Mouse (Mus musculus) monocyte, adult 2 months (primary cell): Measurements from ENCODE around the gene Best2.
A peak's percentile ranks its signal among the peaks of the same experiment; 100 is the strongest.

Source experiments
- DNase-seq, 2 experiments: peaks; one replicate each; pipeline ENCODE4 v3.0.0; 2022; ENCODE audit warnings: low spot score in 2 of 2, low read depth in 1 of 2

Gene Best2

DNA sequence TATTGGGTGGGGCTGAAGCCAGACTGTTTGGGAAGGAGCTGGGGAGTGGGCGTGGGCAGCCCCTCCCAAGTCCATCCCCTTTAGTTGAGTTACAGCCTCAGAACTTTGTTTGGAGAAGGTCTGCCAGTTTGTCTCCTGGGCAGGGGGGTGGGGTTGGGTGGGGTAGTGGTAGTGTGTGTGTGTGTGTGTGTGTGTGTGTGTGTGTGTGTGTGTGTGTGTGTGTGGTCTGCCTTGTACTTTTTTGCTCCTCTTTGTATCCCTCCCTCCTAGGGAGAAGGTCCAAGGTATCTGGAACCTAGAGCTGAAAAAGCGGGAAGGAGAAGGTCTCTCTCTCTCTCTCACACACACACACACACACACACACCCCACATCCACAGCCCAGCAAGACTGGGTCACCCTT is at the start of gene Best2:
Gene Best2, minus strand, starts transcription at position 101 of the 400 bp plus-strand sequence.
- DNase-seq = no peak

DNA sequence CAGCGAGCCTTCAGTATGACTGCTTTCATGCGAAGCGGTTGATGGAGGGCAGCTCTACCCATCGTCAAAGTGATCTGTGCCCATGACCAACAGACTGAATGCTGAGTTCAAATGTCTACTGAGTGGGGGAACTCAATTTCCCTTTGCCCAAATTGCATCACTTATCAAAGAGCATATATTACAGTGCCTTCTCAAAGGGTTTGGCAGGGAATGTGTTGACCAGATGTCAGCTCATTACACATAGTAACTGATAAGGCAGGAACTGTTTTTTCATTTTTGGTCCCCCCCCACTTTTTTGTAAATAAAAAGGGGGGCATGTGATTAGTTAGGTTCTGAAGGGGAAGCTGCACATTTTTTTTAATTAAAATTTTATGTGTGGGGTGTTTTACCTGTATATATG is 48.3 kb upstream of the Best2 start:
- no peak for DNase-seq

DNA sequence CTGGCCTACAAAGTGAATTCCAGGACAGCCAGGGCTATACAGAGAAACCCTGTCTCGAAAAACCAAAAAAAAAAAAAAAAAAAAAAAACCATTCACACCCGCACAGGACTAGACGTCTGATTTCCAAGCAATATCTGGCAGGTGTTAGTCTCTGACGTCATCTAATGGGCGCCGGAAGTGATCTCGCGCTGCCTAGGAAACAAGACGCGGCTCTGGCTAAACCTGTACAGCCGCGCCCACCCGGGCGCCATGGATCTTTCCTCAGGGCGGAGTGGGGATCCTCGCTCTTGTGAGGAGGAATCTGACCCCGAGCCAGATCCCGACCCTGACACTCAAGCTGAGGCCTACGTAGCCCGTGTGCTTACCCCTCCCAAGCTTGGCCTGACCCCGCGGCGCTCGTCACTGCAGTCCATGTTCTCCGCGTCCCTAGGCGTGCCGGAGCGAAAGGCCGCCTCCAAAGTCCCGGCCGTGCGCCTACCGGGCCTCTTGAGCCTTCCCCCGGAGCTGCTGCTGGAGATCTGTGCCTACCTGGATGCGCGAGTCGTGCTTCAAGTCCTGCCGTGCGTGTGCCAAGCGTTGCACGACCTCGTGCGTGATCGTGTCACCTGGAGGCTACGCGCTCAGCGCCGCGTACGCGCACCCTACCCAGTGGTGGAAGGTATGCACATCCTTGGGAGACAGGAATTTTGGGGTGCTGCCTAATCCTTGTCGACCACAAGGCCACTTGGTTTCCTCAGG is 45.7 kb upstream of the Best2 start, which contains the start of gene Fbxw9:
Gene Fbxw9, plus strand, starts transcription at position 177 of the 738 bp plus-strand sequence.
- DNase-seq = peak; percentile 53 to 71

DNA sequence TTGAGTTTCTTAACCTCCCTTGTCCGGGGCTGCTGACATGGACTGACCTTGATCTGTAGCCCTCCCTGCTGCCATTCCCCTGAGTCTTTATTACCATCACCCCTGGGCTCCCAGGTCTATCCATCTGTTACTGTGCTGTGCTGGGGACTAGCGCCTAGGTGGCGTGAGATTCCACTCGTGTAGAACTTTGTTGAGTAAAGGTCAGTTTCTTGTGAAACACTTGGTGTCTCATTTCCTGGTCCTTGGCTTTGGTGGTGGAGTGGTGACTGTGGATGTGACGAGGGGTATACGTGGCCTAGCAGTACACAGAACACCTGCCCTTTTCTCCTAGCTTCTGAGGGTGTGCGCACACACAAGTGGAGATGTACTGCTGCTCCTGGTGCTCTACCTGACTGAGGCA is 43.0 kb upstream of the Best2 start:
- DNase-seq = no peak

DNA sequence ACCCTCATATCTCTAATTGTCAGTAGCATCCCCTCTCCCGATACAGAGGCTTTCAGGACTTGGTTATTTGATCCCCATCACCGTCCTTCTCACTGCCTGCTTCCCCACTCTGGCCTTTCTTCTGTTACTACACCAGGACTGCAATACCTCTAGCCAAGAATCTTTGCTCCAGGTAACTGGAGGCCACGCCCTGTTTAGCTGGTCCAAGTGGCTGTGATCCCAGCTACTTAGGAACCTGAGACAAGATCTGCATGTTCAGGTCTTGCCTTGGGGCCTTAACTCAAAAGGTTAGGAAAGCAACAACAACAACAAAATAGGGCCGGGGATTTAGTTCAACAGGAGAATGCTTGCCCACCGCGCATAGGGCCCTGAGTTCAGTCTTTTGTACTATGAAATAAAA is 29.3 kb upstream of the Best2 start:
- no peak for DNase-seq

DNA sequence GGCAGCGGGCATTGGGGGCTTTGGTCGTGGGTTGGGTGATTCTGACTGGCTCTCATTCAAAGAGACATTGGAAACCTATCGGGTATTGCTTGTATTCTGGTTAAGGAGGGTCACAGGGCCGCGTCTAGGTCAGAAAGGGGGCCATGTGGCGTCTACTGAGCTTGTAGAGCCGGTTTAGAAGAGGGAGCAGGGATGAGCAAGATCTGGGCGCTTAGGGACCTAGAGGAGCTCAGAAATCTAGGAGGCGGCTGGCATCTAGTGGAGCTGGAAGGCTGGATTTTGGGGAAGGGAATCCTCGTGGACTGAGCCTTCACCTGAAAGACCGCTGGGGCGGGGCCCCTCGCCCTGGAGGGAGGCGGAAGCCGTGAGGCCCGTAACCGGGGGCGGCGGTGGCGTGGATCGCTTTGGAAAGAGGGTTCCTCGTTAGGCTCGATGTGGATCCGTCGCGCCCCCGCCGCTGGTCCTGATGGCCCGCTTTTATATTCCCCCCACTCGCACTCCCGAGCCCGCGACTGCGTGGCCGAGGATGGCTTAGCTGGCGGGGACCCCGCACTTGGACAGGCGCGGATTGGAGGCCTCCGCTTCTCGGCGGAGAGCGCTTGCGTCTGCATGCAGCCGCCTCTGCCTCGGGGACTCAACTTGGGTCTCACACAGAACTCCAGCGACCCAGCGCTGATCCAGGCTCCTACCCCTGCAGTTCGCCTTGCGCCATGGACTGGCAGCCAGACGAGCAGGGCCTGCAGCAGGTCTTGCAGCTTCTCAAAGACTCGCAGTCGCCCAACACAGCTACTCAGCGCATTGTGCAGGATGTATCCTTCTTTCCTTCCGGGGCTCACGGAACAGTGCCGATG is 23.6 kb upstream of the Best2 start:
- no peak for DNase-seq

DNA sequence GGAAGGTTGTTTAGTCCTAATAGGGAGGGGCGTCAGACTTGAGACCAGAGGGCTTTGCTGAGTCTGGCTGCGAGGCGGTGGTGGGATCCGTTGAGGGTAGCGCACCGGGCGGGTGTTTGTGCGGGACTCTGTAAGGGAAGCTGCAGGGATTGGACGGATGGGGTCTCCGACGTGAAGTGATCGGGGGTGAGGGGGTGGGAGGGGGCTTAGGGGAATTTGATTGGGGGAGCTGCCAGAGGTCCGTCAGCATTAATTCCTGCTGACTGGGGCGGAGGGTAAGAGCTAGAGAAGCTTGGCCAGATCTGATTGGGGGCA is 23.0 kb upstream of the Best2 start:
- no peak for DNase-seq

DNA sequence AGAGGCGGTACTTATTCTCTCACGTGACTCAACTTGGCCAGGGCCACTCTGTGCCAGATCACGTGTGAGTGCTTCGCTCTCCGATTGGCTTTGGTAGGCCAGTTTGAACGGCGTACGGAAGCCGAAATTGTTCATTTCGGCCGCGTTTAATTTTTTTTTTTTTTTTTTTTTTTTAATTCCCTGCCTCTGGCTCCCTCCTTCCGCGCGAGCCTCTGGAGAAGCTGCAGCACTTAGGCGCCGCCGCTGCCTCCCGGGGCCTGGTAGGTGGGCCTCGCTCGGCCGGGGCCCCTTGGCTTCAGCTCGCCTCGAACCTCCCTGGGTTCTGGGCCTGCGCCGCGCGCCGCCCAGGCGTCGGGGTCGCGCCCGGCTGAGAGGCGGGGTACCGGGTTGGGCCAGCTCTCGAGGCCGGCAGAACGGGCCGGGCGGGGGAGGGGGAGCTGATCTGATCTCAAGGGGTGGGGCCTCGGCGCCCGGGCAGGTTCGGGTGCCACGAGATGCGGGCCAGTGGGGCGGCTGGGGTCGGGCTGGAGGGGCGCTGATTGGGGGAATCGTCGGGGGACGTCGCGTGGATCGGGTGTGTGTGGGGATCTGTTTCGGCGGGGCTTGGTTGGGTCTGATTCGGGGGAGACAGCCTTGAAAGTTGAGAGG is 22.5 kb upstream of the Best2 start, which contains the start of gene Tnpo2:
Gene Tnpo2, plus strand, starts transcription at position 198 of the 648 bp plus-strand sequence.
- peak; percentile 73 to 81 for DNase-seq

DNA sequence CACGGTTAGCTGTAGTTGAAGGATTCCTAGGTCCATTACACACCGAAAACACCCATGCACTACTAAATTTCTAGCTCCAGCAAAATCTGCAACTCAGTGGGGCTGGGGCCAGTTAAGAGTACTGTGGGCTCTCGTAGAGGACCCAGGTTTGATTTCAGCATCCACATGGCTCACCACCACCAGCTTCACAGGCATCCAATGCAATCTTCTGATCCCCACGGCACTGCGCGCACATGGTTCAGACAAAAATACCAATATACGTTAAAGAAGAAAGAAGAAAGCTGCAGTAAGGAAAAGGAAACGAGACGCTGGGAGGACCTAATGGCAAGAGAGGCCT is 22.0 kb upstream of the Best2 start:
- no peak for DNase-seq

DNA sequence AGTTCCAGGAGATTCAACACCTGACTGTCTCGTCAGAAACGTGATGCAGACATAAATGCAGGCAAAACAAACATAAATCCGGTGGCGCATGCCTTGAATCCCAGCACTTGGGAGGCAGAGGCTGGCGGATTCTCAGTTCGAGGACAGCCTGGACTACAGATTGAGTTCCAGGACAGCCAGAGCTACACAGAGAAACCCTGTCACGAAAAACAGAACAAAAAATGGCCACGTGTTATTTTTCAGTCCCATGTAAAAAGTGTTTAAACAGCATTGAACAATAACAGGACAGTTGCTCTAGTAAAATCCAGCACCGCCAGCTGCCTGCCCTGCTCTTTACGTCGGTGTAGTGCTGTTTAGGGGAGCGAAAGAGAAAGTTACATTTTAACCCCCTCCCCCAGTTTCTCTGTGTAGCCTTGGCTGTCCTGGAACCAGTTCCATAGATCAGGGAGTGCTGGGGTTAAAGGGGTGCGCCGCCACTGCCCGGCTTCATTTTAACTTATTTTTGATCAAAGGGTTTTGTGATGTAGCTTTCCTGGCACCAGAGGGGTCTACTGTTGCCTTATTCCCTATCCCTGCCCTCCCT is 21.5 kb upstream of the Best2 start:
- DNase-seq = no peak

DNA sequence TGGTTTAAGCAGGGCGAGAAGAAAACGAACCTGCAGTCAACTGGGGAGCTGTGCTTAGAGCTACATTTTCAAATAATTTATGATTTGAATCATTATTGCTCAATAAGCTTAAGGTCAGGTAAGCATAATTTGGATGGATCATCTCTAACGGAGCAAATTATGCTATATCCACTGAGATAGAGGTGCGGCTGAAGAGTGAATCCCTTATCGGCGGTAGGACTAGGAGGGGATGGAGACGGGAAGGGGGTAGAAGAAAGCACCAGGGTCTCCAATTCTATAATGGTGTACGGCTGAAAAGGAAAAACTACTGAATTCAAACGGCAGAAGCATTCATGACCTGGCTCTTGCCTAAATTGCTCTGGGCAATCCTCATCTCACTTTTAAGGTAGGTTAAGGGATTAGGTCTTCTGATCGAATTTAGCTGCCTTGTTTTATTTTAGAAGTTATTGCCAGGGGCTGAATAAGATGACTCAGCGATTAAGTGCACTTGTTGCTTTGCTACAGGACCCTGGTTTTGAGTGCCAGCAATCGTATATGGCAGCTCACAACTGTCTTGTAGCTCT is 20.9 kb upstream of the Best2 start:
- no peak for DNase-seq

DNA sequence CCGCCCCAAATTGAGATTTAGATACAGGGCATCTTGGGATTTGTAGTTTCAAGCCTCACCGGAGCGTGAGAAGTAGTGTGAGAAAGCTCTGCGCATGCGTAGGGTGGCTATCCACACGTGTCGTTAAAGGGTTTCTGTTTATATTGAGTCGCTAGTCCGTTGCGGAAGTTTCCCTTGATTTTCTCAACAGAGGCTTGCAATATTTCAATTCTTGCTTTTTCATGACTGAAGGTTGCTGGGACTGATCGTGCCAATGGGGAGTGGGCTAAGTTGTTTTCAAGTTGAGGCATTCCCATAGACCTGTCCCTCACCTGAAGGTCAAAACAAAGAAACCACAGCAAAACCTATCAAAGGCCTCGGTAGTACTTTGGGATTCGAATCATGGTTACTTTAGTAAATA is 20.4 kb upstream of the Best2 start:
- peak; percentile 26 to 59 for DNase-seq

DNA sequence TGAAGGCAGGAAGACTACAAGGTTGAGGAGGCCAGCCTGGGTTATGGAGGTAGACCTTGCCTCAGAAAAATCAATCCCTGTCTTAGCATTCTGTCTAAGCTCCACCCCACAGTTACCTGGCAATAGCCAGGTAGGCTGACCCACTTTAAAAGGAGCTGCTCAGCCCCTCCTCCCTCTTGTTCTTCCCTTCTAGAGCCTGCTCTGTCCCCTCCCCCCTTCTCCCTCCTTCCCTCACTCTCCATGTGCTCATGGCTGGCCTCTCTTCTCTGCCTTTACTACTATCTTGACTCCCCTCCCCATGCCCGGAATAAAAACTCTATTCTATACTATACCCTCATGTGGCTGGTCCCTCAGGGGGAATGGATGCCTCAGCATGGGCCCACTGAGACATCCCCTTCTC is 19.5 kb upstream of the Best2 start:
- no peak for DNase-seq

DNA sequence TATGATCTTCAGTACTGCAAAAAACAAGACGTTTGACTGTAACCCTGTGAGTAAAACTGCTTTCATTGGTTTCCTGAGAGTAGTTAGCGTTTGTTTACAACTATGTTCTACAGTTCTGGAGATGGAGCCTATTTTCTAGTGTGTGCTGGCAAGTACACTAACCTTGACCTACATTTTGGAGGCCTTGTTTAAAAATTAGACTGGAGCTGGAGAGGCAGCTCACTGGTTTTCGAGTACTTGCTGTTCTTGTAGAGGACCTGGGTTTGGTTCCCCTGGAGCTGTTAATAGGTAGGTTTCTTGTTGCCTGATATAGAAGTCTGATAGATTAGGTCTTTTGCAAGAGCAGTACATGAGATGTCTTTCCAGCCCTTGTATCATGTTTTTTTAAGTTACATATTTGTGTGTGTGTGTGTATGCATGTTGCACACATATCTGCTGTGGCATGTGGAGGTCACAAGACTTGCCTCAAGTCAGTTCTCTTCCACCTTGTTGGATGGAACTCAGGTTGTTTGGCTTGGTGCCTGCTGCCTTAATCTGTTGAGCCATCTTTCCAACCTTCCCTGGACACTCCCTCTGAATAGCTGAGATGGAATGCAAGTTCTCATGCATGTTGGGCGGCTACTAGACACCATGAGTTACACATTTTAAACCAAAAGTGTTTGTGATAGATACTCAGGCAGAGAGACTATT is 18.4 kb upstream of the Best2 start:
- no peak for DNase-seq

DNA sequence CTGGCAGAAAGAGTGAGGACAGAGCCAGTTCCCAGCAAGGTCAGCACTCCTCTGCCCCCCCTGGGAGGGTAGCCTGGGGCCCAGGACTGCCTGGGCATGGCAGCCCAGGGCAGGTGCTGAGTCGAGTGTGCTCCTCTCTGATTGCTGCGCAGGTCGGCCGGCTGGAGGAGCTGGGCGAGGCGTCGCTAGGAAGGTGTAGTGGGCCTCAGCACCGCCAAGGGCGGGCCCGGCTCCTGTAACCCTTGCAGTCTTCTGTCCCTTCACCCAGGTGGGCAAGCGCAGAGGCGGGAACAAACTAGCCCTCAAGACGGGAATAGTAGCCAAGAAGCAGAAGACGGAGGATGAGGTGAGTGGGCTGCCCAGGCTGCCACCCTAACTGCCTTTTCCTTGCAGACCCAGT is 14.9 kb upstream of the Best2 start:
- DNase-seq = no peak

DNA sequence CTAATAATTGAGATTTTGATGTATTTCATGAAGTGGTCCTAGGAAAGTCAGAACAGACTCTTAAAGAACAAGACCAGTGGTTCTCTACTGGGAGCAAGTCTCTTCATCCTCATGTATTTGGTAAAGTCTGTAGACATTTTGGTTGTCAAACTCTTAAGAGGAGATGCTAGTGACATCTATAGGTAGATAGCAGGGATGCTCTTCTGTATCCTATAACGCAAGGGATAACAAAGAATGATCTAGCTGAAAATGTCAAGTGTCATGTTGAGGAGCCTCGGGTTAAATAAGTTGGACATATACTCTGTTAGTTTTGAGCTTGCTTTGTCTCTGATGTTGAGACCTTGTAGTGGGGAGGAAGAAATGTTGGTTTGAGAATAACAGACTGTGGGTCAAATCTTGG is 13.6 kb upstream of the Best2 start:
- DNase-seq = no peak

DNA sequence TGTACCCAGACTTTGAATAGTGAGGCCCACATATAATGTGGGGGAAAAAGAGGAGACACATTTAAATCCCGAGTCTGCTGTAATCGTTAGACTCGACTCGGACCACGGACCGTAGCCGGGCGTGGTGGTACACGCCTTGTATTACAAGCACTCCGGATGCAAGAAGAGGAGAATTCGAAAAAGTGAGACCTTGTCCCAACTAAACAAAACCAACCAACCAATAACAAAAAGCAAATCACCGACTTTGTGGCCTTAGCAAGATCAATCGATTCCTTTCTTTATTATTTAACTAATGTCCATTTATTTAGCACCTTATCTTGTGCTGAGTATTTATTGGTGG is 13.2 kb upstream of the Best2 start:
- DNase-seq = no peak

DNA sequence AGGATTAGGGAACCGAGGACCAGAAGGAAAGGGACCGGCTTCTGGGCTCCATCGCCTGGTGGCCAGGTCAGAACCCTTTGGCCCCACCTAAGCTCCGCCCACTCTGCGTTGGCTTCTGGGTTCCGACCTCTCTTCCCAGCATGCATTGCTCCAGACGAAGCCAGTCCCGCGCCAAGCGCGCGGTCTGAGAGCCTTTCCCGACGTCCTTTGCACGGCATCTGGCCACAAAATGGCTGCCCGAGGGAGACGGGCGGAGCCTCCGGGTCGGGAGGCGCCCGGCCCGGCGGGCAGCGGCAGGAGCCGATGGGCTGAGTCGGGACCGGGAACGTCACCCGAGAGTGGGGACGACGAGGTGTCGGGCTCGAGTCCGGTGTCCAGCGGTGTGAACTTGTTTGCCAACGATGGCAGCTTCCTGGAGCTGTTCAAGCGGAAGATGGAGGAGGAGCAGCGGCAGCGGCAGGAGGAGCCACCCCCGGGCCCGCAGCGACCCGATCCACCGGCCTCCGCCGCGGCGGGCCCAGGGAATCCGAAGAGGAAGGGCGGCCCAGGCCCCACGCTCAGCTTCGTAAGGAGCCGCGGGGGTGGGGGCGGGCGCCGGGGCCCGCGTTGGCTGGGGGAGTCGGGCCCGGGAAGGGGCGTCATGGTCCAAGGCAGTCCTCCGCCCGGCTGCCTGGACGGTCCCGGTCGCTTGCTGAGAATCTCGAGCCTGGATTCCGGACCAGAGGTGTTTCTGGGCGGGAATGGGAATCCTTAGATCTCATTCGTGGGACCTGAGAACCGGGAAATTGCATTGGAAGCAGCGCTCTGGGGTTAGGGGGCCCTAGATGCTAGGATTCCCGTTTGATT is 12.6 kb upstream of the Best2 start, which contains the start of gene Trir:
Gene Trir, plus strand, starts transcription at position 154 of the 846 bp plus-strand sequence.
- peak; percentile 91 to 96 for DNase-seq

DNA sequence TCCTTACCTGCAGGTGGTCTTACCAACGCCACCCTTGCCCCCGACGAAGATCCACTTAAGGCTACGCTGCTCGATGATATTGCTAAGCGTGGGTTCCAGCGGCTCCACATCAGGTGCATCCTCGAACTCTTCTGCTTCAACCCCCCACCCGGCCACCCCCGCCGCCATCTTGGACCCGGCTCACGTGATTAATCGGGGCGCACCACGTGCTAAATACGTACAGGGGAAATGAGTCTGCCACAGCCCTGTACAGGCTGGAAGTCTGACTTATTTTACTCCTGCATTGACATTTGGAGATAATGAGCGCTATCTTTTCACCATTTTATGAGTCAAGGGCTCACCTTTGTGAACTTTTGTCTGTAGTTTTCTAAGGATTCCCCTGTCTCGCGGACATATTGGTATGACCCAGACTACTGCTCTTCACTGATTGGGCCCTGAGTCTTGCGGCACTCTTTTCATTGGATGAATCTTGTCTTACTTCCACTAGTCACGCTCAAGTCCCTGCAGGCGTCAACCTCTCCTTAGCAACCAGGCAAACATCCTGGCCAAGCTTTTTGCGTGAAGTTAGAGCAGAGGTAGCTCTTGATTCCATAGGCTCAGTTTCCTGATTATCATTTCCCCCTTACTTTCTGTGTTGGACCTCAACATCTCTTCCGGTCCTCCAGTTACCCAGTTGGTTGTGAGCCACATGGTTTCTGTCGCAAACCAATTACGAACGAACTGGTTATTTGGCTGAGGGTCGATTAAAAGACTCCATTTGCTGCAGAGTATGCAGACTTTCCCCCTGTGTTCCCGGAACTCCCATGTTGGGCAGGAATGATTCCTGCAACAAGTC is 11.0 kb upstream of the Best2 start, which contains the start of gene Asna1:
Gene Asna1, minus strand, starts transcription at position 184 of the 835 bp plus-strand sequence.
- peak; percentile 73 to 82 for DNase-seq
